Mouse (Mus musculus) naive thymus-derived CD4-positive, alpha-beta T cell, adult 2 months (primary cell): ENCODE results near the gene Stim1.

Source experiments
- DNase-seq: peaks from one replicate; pipeline ENCODE4 v3.0.0-alpha.2; 2011; ENCODE audit warnings: low read depth

The Stim1 gene

DNA sequence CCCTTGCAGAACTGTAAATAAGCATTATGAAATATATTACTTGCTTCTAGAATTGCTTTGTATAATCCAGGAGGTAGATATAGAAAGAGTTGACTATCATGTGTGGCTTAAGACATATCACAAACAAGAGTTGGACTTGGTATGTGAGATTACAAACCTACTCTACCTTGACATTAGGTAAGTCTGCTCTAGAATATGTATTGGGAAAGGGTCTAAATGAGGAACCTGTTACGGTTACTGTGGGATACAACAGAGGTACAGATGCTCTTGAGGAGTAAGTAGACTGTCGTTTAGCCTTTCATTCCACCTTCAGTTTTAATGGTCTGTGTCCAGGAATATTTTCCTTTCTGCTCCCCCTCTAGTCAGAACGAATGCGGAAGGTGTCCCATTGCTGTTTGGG, 34.9 kb downstream of the Stim1 start:
- no peak for DNase-seq

DNA sequence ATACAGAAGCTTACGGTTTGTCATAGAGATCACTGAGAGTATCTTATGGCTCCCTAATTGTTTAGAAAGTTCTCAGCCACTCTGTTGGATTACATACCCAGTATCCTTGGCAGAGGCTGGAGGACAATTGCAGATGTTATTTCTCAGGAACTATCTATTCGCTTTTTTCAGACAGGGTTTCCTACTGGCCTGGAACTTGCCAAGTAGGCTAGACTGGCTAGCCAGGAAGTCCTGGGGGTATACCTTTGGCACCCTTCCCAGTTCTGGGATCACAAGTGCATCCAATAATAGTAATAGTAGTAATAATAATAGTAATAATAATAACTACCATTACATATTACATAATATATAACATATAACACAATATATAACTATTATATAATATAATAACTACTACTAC, 38.0 kb downstream of the Stim1 start:
- no peak for DNase-seq

DNA sequence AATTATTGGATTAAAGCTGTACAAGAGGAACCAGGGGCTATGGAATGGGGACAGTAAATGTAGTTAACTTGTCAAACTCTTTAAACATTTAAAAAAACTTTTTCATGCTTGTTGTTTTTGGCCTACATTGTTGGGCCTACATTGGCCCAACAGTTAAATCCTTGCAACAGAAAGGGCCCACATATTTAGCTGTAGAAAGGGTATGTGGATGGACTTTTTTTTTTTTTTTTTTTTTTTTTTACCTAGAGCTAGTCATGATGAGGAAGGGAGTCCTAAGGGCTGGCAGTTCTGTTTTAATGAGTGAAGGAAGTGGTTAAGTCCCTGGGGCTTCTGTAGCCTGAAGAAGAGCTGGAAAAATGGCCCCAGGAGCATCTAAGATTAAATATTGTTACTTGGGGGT, 42.7 kb downstream of the Stim1 start:
- DNase-seq = no peak

DNA sequence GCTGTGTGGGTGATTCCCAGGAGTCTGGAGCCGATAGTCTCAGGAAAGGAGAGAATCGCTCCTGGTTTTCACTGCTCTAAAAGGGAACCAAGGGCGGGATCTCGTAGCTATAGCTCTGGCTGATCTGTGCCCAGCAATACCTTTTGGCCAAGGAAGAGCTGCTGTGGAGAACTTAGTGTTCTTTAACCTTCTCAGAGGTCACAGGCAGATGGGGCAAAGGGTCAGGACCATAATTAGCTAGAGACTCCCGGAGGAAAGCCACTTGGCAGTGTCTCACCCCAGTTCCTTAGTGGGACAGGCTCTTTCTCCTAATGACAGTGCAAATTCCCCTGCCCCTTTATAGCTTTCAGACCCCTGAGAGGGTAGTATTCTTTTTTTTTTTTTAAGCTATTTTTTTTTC, 43.2 kb downstream of the Stim1 start:
- DNase-seq = no peak

DNA sequence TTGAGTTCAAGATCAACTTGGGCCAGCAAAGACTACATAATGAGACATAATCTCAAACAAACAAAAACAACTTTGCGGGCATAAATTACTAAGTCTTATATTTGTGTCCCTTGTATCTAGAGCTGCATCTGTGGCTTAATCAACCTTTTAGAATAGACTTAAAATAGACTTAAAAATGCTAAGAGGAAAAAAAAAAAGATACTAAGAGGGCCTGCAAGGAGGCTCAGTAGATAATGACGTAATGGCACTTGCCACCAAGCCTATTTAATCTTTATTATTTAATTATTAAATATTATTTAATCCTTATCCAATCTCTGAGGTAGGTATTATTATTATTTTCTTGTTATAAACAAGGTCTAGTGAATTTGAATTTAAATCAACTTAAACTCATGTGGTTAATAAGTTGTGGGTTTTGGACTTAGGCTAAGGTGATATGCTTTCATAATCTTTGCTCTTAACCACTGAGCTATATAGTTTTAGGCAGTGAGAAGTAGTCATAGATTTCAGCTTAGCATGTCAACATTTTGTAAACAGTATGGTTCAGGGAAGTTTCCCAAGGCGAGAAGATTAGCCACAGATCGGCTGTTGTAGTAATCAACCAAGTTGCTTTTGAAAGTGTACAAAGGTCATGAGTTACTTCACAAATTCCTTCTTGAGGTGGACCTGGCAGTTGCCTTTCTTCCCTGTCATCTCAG, 45.4 kb downstream of the Stim1 start:
- no peak for DNase-seq

DNA sequence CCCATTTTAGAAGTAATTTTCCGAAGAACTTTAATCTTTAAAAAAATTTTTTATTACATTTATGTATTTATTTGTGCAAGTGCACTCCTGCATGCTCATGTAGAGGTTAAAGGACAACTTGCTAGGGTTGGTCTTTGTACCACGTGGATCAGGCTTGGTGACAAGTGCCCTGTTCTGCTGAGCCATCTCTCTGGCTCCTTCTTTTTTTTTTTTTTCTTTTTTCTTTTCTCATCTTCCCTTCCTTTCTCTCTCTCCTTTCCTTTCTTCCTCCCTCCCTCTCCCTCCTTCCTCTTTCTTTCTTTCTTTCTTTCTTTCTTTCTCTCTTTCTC, 45.9 kb downstream of the Stim1 start:
- DNase-seq = no peak

- no peak for DNase-seq
These were observed 46.5 kb downstream of the Stim1 start for GRCm38 (mm10) chr7:102314107-102314506.

- no peak for DNase-seq
These were observed 47.3 kb downstream of the Stim1 start for GRCm38 (mm10) chr7:102314908-102315307.

GRCm38 (mm10) chr7:102315435-102315834, 47.8 kb downstream of the Stim1 start:
- peak; percentile 59 for DNase-seq

DNA sequence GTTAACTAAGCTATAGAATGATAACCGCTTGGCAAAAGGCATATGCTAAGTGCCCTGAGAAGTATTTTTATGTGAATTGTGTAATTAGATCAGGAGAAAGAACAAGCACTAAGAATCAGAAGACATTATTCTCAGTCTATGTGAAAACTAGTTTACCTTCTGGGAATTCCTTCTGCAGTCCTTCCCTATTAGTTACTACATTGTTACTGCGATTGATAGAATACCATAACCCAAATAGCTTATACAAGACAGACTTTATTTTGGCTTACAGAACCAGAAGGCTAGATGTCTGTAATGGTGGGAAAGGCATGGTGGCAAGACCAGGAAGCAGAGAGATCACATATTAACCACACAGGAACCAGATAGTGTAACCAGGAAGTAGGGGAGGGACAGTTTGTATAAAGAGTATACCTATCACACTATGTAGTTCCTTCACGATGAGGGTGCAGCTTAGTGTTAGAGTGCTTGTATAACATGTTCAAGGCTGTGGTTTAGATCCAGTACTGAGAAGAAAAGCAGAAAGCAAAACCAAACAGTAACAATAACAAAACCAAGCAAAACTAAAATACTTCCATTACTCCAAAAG, 50.1 kb downstream of the Stim1 start:
- DNase-seq = peak; percentile 58

DNA sequence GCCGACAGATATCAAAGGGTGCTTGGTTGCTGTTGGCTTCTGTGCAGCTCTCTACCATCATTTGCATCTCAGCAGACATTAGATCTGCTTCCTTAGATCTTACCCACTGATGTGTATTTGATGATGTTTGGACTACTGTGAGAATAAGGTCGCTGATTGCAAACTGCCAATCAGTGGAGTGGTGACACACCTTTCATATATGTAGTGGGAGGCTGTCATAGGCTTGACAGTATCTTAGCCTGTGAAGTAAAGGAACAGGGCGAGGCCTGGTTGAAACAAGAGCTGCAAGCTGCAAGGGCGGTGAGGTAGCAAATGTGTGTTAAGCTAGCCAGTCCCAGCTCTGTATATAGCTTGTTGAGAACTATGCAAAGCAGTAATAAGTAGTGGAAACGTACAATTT, 54.5 kb downstream of the Stim1 start:
- peak; percentile 75 for DNase-seq

DNA sequence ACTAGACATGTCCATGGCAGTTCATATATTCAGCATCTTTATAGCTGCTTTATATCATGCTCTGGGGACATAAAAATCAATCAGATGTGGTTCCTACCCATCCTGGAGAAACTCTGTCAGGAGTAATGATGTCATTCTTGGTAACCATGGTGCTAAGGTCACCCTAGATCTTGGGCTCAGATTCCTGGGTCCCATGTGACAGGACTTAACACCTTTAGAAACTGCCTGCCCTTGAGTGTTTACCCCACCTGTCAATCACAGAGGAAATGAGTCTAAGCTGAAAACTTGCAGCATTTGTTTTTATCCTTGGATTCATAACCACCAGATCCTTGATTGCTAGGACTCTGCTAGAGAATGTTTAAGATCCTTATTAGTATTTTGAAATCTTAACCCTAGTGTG, 58.7 kb downstream of the Stim1 start:
- peak; percentile 32 for DNase-seq

- DNase-seq = no peak
These were observed 62.7 kb downstream of the Stim1 start for GRCm38 (mm10) chr7:102330270-102330669.

DNA sequence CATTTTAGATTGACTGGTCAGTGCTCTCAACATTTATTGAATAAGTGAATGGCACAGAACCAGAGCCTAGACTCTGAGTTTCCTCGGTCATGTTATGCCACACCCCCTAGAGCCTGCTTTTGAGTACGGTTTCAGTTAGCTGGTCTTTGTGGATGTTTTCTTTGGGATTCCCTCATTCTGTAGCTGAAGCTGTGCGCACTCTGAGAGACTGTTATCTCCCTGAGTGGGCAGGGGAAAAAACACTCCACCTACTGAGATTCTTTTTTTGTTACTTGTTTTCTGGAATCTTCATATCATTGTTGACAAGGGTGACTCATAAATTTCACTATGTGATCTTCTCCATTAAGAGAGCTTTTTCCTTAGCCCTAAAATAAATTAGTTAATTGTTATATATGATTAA, 63.9 kb downstream of the Stim1 start:
- no peak for DNase-seq

- DNase-seq = peak; percentile 56
These were observed 66.1 kb downstream of the Stim1 start for GRCm38 (mm10) chr7:102333741-102334140.

GRCm38 (mm10) chr7:102337326-102337725, 69.7 kb downstream of the Stim1 start:
- no peak for DNase-seq

GRCm38 (mm10) chr7:102337898-102338297, 70.3 kb downstream of the Stim1 start:
- DNase-seq = peak; percentile 88

GRCm38 (mm10) chr7:102338956-102339355, 71.3 kb downstream of the Stim1 start:
- DNase-seq = no peak

DNA sequence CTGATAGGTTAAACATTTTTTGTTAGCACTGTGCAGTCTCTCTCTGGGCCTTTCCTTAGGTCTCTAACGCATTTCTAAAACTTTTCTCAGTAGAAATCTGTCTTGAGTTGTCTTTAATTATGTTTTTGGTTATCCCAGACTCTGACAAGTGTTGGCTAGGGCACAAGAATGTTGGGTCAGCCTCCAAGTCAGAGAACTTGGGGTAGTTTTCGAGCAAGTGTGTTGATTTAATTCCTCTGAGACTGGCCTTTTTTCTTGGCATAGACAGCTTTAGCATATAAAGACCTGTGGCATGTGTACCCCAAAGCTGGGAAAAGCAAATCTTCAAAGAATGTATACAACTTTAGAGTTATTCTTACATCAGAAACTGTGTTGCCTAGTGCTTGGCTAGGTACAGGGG, 78.3 kb downstream of the Stim1 start:
- DNase-seq = no peak

- DNase-seq = peak; percentile 35
These were observed 79.7 kb downstream of the Stim1 start for GRCm38 (mm10) chr7:102347327-102347726.

- no peak for DNase-seq
These were observed 81.1 kb downstream of the Stim1 start for GRCm38 (mm10) chr7:102348681-102349080.

DNA sequence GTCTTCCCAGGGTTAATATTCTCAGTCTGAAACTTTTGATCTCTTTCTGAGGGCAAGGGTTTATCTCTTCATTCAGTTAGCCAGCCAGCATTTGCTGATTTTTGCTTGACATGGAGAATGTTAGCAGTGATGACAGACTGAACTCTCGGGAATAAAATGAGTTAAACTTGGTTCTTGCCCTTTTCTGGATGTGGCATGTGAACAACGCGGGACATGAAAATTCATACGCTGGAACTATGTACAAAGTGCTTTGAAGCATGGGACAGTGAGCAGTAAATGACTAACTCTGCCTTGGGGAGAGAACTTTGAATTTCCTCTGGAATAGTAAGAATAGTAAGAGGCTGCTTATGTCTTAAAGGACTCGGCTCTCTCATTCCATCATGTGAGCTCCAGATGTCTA, 81.6 kb downstream of the Stim1 start:
- DNase-seq = no peak

- DNase-seq = no peak
These were observed 85.8 kb downstream of the Stim1 start for GRCm38 (mm10) chr7:102353420-102353819.

GRCm38 (mm10) chr7:102358124-102358523, 90.5 kb downstream of the Stim1 start:
- DNase-seq = no peak
